Mouse (Mus musculus) kidney, adult 2 months (tissue): ENCODE results near the gene Odf3b. TPM values are rescaled to one million over a fixed set of nuclear protein-coding genes. Genes with fewer than 3 reads are reported as not detected.

Source experiments
- DNase-seq: peaks from one replicate; pipeline ENCODE4 v3.0.0; 2021
- H3K27ac ChIP-seq: fragments of 200-500 bp; 2 replicates; pipeline ENCODE4 v1.5.1; 2012; ENCODE audit warnings: low read depth, low read length, control low read depth, inconsistent platforms; ENCODE audit not compliant: insufficient read depth
- H3K27me3 ChIP-seq: fragments of 200-500 bp; replicated peaks from 2 replicates; pipeline ENCODE4 v1.6.1; 2012; ENCODE audit warnings: mild to moderate bottlenecking, moderate library complexity, low read length, inconsistent platforms; ENCODE audit not compliant: control insufficient read depth, insufficient read depth
- H3K36me3 ChIP-seq: fragments of 200-500 bp; 2 replicates; pipeline ENCODE4 v1.6.1; 2012; ENCODE audit warnings: mild to moderate bottlenecking, moderate library complexity, low read length, inconsistent platforms; ENCODE audit not compliant: control insufficient read depth, insufficient read depth
- H3K4me1 ChIP-seq: fragments of 200-500 bp; 2 replicates; pipeline ENCODE4 v1.6.1; 2011; ENCODE audit warnings: low read length; ENCODE audit not compliant: control insufficient read depth, insufficient read depth
- H3K4me3 ChIP-seq: fragments of 200-500 bp; 2 replicates; pipeline ENCODE4 v1.5.1; 2011; ENCODE audit warnings: mild to moderate bottlenecking, low read depth, low read length, control low read depth; ENCODE audit not compliant: insufficient read depth
- CTCF ChIP-seq: fragments of 200-500 bp; conservative IDR thresholded peaks from 2 replicates; pipeline ENCODE4 v1.5.1; 2011; ENCODE audit warnings: low read depth, mild to moderate bottlenecking, control low read depth, low read length, moderate library complexity, mixed read lengths; ENCODE audit not compliant: insufficient read depth, insufficient read length
- POLR2A ChIP-seq: fragments of 200-500 bp; IDR thresholded peaks from one replicate; pipeline ENCODE4 v1.6.1; 2011; ENCODE audit warnings: low read depth, low read length, control low read depth
- WGBS: fragments of 180-500 bp; shearing (Covaris S2); methylation state at CpG from one replicate; pipeline ENCODE4 v1.1.7; 2018; 5-methylcytosine and 5-hydroxymethylcytosine counted together
- polyA plus RNA-seq: library from polyadenylated mRNA; depleted of rRNA; stranded (reverse); fragments of >200 nt; gene quantifications from 2 replicates; pipeline ENCODE4 v1.2.3, GENCODE M21; 2012

Odf3b gene
- polyA plus RNA-seq, 1 experiment: 1.6 TPM

GRCm38 (mm10) chr15:89353837-89354236, 25.2 kb downstream of the Odf3b start:
- Histone ChIP-seq H3K36me3 (peaks cover 3% of the 10 kb centered on the region; the same call in 1 of the 2 replicates), H3K27me3 (no peaks in the 10 kb centered on the region), H3K27ac (no peak overlapping the region), H3K4me1 (peaks cover 7% of the 10 kb centered on the region; the same call in 1 of the 2 replicates), H3K4me3 (no peak overlapping the region)
- no peak for DNase-seq
- no peak for TF ChIP-seq CTCF
- no peak for TF ChIP-seq POLR2A
- 96% methylated on average over 16 of the region's 16 CpGs for WGBS

DNA sequence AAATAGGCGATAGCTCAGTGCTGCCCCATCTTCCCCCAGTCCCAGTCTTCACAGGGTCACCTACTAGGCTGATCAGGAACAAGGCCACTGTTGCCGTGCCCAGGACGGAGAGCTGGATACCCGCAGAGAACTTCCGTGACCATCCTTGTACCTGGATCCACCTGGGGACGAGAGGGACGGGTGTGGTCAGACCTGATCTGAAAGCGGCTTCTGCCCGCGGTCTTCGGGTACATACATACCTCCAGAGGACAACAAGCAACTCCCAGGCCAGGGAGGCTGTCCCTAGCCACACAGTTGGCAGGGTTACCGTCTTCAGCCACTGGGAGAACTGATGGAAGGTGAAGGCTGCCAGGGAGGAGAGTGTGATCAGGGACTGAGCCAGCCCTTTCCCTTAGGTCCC, 26.3 kb downstream of the Odf3b start:
- H3K27ac ChIP-seq: no peak overlapping the region
- 96% methylated on average over 12 of the region's 12 CpGs for WGBS
- H3K4me3 ChIP-seq: no peak overlapping the region
- peaks cover 7% of the 10 kb centered on the region; the same call in 1 of the 2 replicates for H3K4me1 ChIP-seq
- no peak for DNase-seq
- peaks cover 3% of the 10 kb centered on the region; the same call in 1 of the 2 replicates for H3K36me3 ChIP-seq
- no peaks in the 10 kb centered on the region for H3K27me3 ChIP-seq
- no peak for TF ChIP-seq POLR2A
- TF ChIP-seq CTCF: no peak

DNA sequence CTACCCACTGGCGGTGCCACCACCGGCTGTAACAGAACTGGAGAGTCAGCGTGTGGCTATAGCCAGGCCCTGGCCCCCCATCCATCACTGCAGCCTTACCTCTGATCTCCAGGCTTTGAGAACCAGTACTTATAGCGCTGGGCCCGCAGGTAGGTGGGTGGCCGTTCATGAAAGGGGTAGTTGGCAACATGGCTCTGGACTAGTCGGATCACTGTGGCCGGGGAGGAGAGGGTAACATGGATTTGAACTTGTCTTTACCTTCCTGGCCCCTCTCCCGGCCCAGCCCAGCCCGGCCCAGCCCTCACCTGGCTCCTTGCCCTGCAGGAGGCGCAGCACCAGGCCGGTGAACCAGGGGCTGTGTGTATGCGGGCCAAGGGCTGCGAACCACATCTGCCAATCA, 27.0 kb downstream of the Odf3b start:
- H3K4me1 ChIP-seq: peaks cover 7% of the 10 kb centered on the region; the same call in 1 of the 2 replicates
- DNase-seq: no peak
- no peaks in the 10 kb centered on the region for H3K27me3 ChIP-seq
- WGBS: 94% methylated on average over 14 of the region's 14 CpGs
- H3K36me3 ChIP-seq: peaks cover 3% of the 10 kb centered on the region; the same call in 1 of the 2 replicates
- no peak overlapping the region for H3K4me3 ChIP-seq
- TF ChIP-seq CTCF: no peak
- TF ChIP-seq POLR2A: no peak
- no peak overlapping the region for H3K27ac ChIP-seq

DNA sequence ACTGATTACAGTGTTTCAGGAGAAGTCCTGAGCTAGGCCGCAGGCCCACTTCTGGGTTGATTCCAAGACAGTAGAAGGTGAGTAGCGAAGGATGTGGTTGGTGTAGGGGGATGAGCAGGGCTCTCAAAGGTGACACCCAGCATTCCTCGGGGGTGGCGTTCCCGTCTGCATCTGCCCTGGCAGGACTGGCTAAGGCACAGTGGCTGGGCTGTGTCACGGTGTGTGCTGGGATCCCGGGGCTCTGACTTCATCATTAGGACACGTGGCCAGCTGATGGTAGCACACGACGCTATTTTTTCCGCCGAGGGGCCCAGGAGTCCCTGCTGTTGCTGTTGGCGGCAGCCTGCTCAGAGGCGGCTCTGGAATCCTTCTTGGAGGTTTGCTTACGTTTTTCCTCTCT, 27.8 kb downstream of the Odf3b start:
- Histone ChIP-seq H3K4me3 (no peak overlapping the region), H3K27me3 (no peaks in the 10 kb centered on the region), H3K4me1 (peaks cover 7% of the 10 kb centered on the region; the same call in 1 of the 2 replicates), H3K36me3 (peaks cover 3% of the 10 kb centered on the region; the same call in 1 of the 2 replicates), H3K27ac (no peak overlapping the region)
- DNase-seq: no peak
- 88% methylated on average over 15 of the region's 15 CpGs for WGBS
- TF ChIP-seq POLR2A (no peak), CTCF (no peak)

- Histone ChIP-seq H3K27me3 (no peaks in the 10 kb centered on the region), H3K4me3 (no peak overlapping the region), H3K36me3 (peaks cover 3% of the 10 kb centered on the region; the same call in 1 of the 2 replicates), H3K4me1 (peaks cover 7% of the 10 kb centered on the region; the same call in 1 of the 2 replicates), H3K27ac (peak overlapping the region; percentile 7; the same call in 1 of the 2 replicates)
- peak; percentile 42 for DNase-seq
- WGBS: 70% methylated on average over 5 of the region's 5 CpGs
- TF ChIP-seq CTCF (no peak), POLR2A (no peak)
These were observed 28.6 kb downstream of the Odf3b start for GRCm38 (mm10) chr15:89350447-89350846.

- no peak overlapping the region for H3K4me3 ChIP-seq
- no peaks in the 10 kb centered on the region for H3K27me3 ChIP-seq
- no peak overlapping the region for H3K27ac ChIP-seq
- DNase-seq: peak; percentile 20
- no peak for TF ChIP-seq POLR2A
- TF ChIP-seq CTCF: 0 out of 2 replicates have a peak, but pooled peaks have one; percentile 11
- no peaks in the 10 kb centered on the region for H3K4me1 ChIP-seq
- WGBS: 72% methylated on average over 3 of the region's 3 CpGs
- no peaks in the 10 kb centered on the region for H3K36me3 ChIP-seq
These were observed 35.8 kb downstream of the Odf3b start for GRCm38 (mm10) chr15:89343325-89343724.

GRCm38 (mm10) chr15:89341678-89342077, 37.4 kb downstream of the Odf3b start:
- no peak for DNase-seq
- Histone ChIP-seq H3K36me3 (peaks cover 3% of the 10 kb centered on the region; the same call in 1 of the 2 replicates), H3K4me1 (no peaks in the 10 kb centered on the region; the same call in 1 of the 2 replicates), H3K27ac (no peak overlapping the region), H3K4me3 (no peak overlapping the region), H3K27me3 (no peaks in the 10 kb centered on the region)
- TF ChIP-seq POLR2A (no peak), CTCF (no peak)
- 42% methylated on average over 1 of the region's 1 CpGs for WGBS
